ENCODE assay signal across 26 mouse cellular contexts in genomic region chr13:93895430-93895829, GRCm38 (mm10).
"Had no signal": no experiment of that assay in that cellular context is flagged by ENCODE, and none has a peak within 500 bp of the region (broad histone marks: within the 10 kb centered on the region; RNA-seq: fewer than 3 reads in every experiment).

No protein-coding gene starts in this region.

- DNase-seq: gastrocnemius, adult 2 months; gastrocnemius, postnatal 10 days; gastrocnemius, postnatal 25 days; heart, adult 18-20 months; heart, postnatal 4 days; kidney, adult 18-20 months; kidney, adult 8-10 months; kidney, postnatal 10 days; kidney, postnatal 25 days; kidney, postnatal 4 days; liver; liver, embryonic 13.5 days had no signal

- H3K9me3 ChIP-seq: heart, embryonic 10.5 days; heart, embryonic 12.5 days; heart, embryonic 15.5 days; hindbrain, embryonic 10.5 days; hindbrain, embryonic 12.5 days; intestine, embryonic 15.5 days; limb, embryonic 13.5 days; liver, embryonic 13.5 days had no signal

- H3K36me3 ChIP-seq: heart, embryonic 10.5 days; heart, embryonic 12.5 days; heart, embryonic 15.5 days; hindbrain, embryonic 10.5 days; hindbrain, embryonic 12.5 days; intestine, embryonic 15.5 days; limb, embryonic 13.5 days; liver, embryonic 13.5 days had no signal

- H3K4me2 ChIP-seq: heart, embryonic 12.5 days; heart, embryonic 15.5 days; hindbrain, embryonic 12.5 days; hindbrain, embryonic 14.5 days; intestine, embryonic 15.5 days; limb, embryonic 13.5 days; liver, embryonic 11.5 days; liver, embryonic 13.5 days had no signal

- H3K9ac ChIP-seq: heart, embryonic 12.5 days; heart, embryonic 15.5 days; hindbrain, embryonic 12.5 days; hindbrain, embryonic 14.5 days; intestine, embryonic 15.5 days; limb, embryonic 13.5 days; liver, embryonic 13.5 days had no signal

- H3K4me1 ChIP-seq: intestine, embryonic 15.5 days; liver, embryonic 13.5 days had no signal

- H3K27me3 ChIP-seq: heart, embryonic 12.5 days; heart, embryonic 15.5 days; hindbrain, embryonic 12.5 days; intestine, embryonic 15.5 days; limb, embryonic 13.5 days; liver, embryonic 13.5 days had no signal

- H3K27ac ChIP-seq: gastrocnemius, adult 2 months; heart, embryonic 10.5 days; heart, embryonic 15.5 days; hindbrain, embryonic 10.5 days; hindbrain, embryonic 12.5 days; hindbrain, embryonic 14.5 days; intestine, embryonic 15.5 days; layer of hippocampus, adult 2 months; left cerebral cortex, adult 2 months; limb, embryonic 13.5 days; liver, embryonic 13.5 days had no signal

- H3K4me3 ChIP-seq: gastrocnemius, adult 2 months; heart, embryonic 10.5 days; heart, embryonic 12.5 days; heart, embryonic 15.5 days; hindbrain, embryonic 10.5 days; hindbrain, embryonic 12.5 days; intestine, embryonic 15.5 days; layer of hippocampus, adult 2 months; left cerebral cortex, adult 2 months; limb, embryonic 13.5 days; liver, embryonic 13.5 days had no signal

- ATAC-seq: hindbrain, embryonic 16.5 days; inflammation-experienced regulatory T-cells, adult 6 months; intestine, embryonic 15.5 days; intestine, postnatal 0 days had no signal
